Mouse (Mus musculus): ENCODE results near the gene Tmie.
A peak's percentile ranks its signal among the peaks of the same experiment; 100 is the strongest.

Tmie gene

GRCm38 (mm10) chr9:110879998-110880561 lies at the start of gene Tmie:
Tmie (minus strand) TSS chr9:110880113.
- DNase-seq (ENCODE audit: low spot score) = peak; percentile 86

- peak; percentile 73 for DNase-seq (ENCODE audit: low spot score)
Observed at GRCm38 (mm10) chr9:110922759-110923158, 42.8 kb upstream of the Tmie start.

- DNase-seq (ENCODE audit: low spot score) = no peak
Observed at GRCm38 (mm10) chr9:110920665-110921419, 40.9 kb upstream of the Tmie start.

GRCm38 (mm10) chr9:110916786-110917185 lies 36.9 kb upstream of the Tmie start, which contains the start of gene Fam240a:
Fam240a (minus strand) TSS chr9:110916861.
- no peak for DNase-seq (ENCODE audit: low spot score)

GRCm38 (mm10) chr9:110915466-110915865 lies 35.6 kb upstream of the Tmie start:
- no peak for DNase-seq (ENCODE audit: low spot score)

- DNase-seq (ENCODE audit: low spot score) = no peak
Observed at GRCm38 (mm10) chr9:110914631-110915236, 34.8 kb upstream of the Tmie start.

GRCm38 (mm10) chr9:110909371-110909967 lies 29.6 kb upstream of the Tmie start:
- DNase-seq (ENCODE audit: low spot score) = no peak

DNA sequence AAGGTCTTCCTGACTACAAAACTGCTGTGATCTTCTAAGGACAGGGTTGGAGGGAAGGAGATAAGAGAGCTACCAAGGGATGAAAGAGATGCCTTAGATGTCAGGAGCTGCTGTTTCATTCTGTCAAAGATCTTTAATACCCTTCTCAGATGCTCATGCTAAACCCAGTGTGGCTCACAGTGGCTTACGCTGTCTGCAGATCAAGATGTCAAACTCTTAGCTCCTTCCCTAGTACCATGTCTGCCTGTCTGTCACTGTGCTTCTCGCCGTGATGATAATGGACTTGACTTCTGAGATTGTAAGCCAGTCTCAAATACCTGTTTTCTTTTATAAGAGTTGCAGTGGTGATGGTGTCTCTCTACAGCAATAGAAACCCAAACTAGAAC lies 28.7 kb upstream of the Tmie start:
- DNase-seq (ENCODE audit: low spot score) = no peak

- no peak for DNase-seq (ENCODE audit: low spot score)
Observed at GRCm38 (mm10) chr9:110907838-110908630, 28.1 kb upstream of the Tmie start.

- no peak for DNase-seq (ENCODE audit: low spot score)
Observed at GRCm38 (mm10) chr9:110907201-110907837, 27.4 kb upstream of the Tmie start.

GRCm38 (mm10) chr9:110902271-110902670 lies 22.4 kb upstream of the Tmie start:
- DNase-seq (ENCODE audit: low spot score) = no peak

DNA sequence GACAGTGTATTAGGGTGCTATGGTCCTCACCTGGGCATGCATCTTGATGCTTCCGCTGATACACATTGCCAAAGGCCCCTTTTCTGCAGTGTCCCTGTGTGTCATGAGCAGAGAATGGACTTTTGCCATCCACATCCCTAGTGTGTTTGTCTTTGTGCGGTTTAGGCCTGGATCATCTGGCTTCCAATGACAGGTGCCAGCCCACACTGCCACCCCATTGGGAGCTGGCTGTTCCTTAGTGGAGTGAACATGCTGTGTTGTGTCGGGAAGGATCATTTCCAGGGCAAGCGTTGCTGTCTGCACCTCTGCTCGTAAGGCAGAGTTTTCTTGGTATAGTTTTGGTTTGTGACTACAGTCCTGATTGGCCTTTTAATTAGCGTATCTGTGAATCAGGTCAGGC lies 21.3 kb upstream of the Tmie start:
- no peak for DNase-seq (ENCODE audit: low spot score)

DNA sequence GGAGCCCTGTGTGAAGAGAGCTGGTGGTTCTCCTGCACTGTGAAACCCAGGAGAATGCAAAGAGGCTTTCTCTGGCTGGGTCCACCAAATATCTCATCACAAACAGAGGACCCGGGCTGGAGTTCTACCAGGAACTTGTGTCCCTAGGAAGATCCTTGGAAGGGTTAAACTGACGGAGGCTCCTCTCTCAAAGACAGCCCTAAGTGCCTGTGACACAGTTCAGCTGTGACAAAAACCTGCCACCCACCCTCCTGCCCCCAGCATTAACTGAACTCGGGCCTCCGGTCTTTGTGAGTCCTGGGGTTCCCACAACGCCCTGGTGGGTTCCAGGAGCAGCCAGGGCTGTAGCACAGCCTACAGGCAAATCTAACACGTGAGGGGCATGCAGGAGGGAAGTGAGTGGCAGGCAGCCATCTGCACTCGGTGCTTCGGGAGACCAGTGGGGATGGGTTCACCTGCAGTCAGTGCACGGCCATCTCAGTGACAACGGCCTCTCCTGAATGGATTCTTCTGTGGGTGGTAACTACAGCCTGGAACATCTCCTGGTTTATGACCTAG lies 19.6 kb upstream of the Tmie start:
- no peak for DNase-seq (ENCODE audit: low spot score)

DNA sequence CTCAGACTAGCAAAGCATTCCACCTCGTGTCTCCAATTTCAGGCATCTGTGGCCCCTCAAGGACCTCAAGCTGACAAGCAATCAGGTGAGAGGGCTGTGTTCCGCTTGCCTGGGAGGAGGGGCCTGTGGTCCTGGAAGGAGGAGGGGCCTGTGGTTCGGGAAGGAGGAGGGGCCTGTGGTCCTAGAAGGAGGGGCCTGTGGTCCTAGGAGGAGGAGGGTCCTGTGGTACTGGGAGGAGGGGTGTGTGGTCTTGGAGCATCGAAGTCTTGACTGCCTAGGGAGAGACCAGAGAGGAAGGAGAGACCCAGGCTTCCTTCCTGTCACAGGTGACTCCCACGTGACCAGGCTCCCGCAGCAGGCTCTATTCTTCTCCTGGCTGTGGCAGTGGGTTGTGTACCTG lies 16.7 kb upstream of the Tmie start:
- DNase-seq (ENCODE audit: low spot score) = no peak

DNA sequence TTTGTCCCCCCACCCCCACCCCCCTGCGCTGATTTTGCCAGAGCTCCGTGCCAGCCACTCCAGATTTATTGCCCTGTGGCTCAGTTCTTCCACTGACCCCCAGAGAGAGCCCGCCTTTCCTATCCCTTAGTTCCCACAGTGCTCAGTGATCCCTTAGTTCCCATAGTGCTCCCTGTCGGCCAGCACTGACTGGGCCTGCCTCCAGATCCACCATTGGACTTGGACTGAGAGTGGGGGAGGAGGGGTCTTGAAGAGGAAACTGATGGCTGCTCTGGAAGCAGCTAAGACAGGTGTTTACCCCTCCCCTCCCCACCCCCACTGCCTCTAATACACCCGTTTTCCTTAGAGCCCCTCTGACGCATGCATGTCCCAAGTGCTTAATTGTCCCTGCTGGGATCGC lies 16.1 kb upstream of the Tmie start:
- no peak for DNase-seq (ENCODE audit: low spot score)

GRCm38 (mm10) chr9:110895507-110895906 lies 15.6 kb upstream of the Tmie start:
- no peak for DNase-seq (ENCODE audit: low spot score)

GRCm38 (mm10) chr9:110893429-110893828 lies 13.5 kb upstream of the Tmie start:
- no peak for DNase-seq (ENCODE audit: low spot score)

GRCm38 (mm10) chr9:110892552-110892951 lies 12.6 kb upstream of the Tmie start:
- no peak for DNase-seq (ENCODE audit: low spot score)

DNA sequence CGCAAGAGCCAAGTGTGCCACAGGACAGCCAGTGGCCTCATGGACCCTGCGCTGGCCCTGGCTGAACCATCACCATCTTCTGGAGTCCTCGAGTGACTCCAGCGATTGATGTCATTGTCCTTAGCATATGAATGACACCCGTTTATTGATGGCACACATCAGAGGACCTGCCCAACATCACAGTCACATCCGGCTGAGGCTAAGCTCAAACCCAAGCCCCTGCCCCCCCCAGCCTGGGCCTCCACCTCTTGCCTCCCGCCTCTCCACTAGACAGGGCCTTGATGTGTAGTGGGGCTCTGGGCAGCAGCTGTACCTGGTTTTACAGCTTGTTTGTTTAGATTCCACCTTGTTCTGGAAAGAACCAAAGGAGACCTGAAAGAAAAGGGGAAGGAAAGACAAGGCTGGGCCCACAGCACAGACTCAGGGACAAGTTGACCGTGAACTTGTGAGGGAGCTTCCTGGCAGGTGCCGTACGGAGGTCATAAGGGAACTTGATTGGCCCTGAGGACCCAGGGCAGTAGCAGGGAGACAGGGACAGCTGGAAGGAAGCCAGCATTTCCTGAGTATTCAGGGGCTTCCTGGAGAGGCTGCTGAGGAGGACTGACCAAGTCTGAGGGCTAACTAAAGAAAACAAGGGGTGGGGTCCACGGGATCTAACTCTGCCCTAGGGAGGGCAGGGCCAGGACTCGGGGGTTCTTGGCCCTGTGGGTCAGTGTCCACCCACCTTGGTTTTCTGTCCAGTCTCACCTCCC lies 11.3 kb upstream of the Tmie start:
- no peak for DNase-seq (ENCODE audit: low spot score)

DNA sequence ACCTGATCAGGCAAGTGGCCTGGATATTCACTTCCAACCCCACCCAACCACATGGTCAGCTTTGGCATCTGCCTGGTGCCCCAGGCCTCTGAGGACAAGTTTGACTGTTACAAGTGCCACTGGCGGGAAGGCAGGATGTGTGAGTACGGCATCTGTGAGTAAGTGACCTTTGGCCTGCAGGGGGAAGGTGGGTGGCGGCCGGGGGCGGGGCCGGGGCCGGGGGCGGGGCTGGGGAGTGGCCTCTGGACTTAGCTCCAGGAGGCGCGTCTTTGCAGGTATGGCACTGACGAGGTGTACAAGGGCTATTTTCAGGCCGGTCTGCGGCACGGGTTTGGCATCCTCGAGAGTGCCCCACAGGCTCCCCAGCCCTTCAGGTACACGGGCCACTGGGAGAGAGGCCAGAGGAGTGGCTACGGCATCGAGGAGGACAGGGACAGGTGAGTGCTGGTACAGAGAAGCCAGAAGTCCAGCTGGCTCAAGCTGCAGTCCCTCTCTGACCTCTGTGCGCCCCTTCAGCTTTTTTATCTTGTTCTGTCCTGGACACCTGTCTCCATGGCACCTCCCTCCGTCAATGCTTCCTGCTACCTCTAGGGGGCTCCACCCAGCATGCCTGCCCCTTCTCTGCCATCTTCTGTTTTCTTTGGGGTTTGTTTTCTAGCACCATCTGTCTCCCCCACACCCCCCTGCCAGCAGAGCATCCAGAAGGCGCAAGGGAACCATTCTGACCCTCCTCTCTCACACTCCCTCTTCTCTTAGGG lies 10.3 kb upstream of the Tmie start:
- no peak for DNase-seq (ENCODE audit: low spot score)

All from urinary bladder, postnatal 14 days (tissue).